Mouse (Mus musculus) neural tube, embryonic 14.5 days (tissue): ENCODE results near the gene Jak2. TPM values are rescaled to one million over a fixed set of nuclear protein-coding genes. Genes with fewer than 3 reads are reported as not detected.

Source experiments
- ATAC-seq: fragments of 200-750 bp; cut with Nextera tagmentation; 2 replicates; pipeline ENCODE4 v1.8.0; 2017; ENCODE audit warnings: low read depth, mild to moderate bottlenecking, moderate TSS enrichment, moderate library complexity
- H3K27ac ChIP-seq: fragments of 300-500 bp; sonication (generic); 2 replicates; pipeline ENCODE4 v1.5.1; 2014; ENCODE audit warnings: low read depth, mild to moderate bottlenecking, control low read depth, low read length, moderate library complexity, mixed read lengths
- H3K27me3 ChIP-seq: fragments of 300-500 bp; sonication (generic); 2 replicates; pipeline ENCODE4 v1.6.1; 2014; ENCODE audit warnings: low read length; ENCODE audit not compliant: control insufficient read depth, insufficient read depth
- H3K36me3 ChIP-seq: fragments of 300-500 bp; sonication (generic); 2 replicates; pipeline ENCODE4 v1.6.1; 2014; ENCODE audit warnings: low read length, mixed read lengths; ENCODE audit not compliant: control insufficient read depth, insufficient read depth
- H3K4me1 ChIP-seq: fragments of 300-500 bp; sonication (generic); 2 replicates; pipeline ENCODE4 v1.6.1; 2014; ENCODE audit warnings: low read length; ENCODE audit not compliant: control insufficient read depth, insufficient read depth
- H3K4me2 ChIP-seq: fragments of 300-500 bp; sonication (generic); 2 replicates; pipeline ENCODE4 v1.6.1; 2014; ENCODE audit warnings: mild to moderate bottlenecking, low read depth, low read length, control low read depth
- H3K4me3 ChIP-seq: fragments of 300-500 bp; sonication (generic); 2 replicates; pipeline ENCODE4 v1.5.1; 2014; ENCODE audit warnings: low read depth, low read length, control low read depth, mixed read lengths
- H3K9ac ChIP-seq: fragments of 300-500 bp; sonication (generic); replicated peaks from 2 replicates; pipeline ENCODE4 v1.6.1; 2014; ENCODE audit warnings: low read depth, mild to moderate bottlenecking, control low read depth, low read length, mixed read lengths
- H3K9me3 ChIP-seq: fragments of 300-500 bp; sonication (generic); 2 replicates; pipeline ENCODE4 v1.6.1; 2016; ENCODE audit warnings: low read length; ENCODE audit not compliant: control insufficient read depth
- WGBS: fragments of 180-500 bp; shearing (Covaris S2); extraction: QIAGEN DNeasy Blood & Tissue Kit; methylation state at CpG from one replicate; pipeline ENCODE4 v1.1.7; 2014; 5-methylcytosine and 5-hydroxymethylcytosine counted together
- polyA plus RNA-seq: library from polyadenylated mRNA; unstranded; fragments of >200 nt; fragmentation: Nextera tagmentation; extraction: Ambion mirVana; gene quantifications from 2 replicates; pipeline ENCODE4 v1.2.1, GENCODE M21; 2014

Jak2 gene
- polyA plus RNA-seq, 1 experiment from 2014 or later, result 18.5 TPM

DNA sequence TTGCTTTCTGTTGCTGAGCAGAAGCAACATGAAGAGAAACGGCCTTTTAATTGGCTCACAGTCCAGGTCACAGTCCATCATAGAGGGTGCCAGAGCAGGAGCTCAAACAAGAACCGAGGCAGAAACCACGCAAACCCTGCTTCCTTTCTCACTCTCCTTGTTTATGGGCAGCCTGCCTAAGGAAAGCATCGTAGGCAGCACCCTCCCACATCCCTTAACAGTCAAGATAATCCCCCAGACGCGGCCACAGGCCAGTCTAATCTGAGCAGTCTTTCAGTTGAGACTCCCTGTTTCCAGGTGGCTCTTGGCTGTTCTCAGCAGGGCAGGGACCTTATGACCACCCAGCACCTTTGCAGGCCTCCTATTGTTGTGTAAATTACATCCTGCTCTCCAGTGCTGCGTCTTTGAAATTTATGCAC is 33.8 kb downstream of the Jak2 start:
- 27% methylated on average over 7 of the region's 7 CpGs for WGBS
- H3K9ac ChIP-seq, result no peak overlapping the region
- no peak for ATAC-seq
- H3K4me2 ChIP-seq, result no peak overlapping the region
- peaks cover 8% of the 10 kb centered on the region; the same call in 1 of the 2 replicates for H3K36me3 ChIP-seq
- no peaks in the 10 kb centered on the region for H3K9me3 ChIP-seq
- no peaks in the 10 kb centered on the region for H3K4me1 ChIP-seq
- no peak overlapping the region for H3K4me3 ChIP-seq
- no peaks in the 10 kb centered on the region for H3K27me3 ChIP-seq
- H3K27ac ChIP-seq, result no peak overlapping the region

GRCm38 (mm10) chr19:29287863-29288262 is 36.2 kb downstream of the Jak2 start:
- H3K9me3 ChIP-seq, result no peaks in the 10 kb centered on the region
- no peak overlapping the region for H3K4me3 ChIP-seq
- peaks cover 22% of the 10 kb centered on the region for H3K36me3 ChIP-seq
- no peaks in the 10 kb centered on the region for H3K27me3 ChIP-seq
- WGBS, result 70% methylated on average over 8 of the region's 8 CpGs
- no peak overlapping the region for H3K9ac ChIP-seq
- no peak overlapping the region for H3K27ac ChIP-seq
- H3K4me1 ChIP-seq, result no peaks in the 10 kb centered on the region
- no peak overlapping the region for H3K4me2 ChIP-seq
- ATAC-seq, result no peak

DNA sequence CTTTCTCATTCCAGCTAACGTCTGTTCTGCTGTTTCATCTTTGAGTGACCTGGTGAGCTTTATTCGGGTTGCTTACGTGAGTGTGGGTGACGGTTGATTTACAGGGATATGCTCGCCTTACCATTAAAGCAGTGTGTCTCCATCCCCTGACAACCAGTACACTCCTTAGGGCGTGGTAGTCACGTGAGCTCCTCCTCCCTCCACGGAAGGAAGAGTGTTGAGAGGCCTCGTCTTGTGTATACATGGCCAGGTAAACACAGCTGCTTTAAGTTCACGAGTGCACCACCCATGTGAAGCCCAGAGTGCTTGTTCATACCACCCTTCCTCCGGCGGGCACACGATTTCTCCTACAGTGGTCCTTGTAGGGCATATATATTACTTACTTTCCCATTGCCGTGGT is 39.9 kb downstream of the Jak2 start:
- no peak overlapping the region for H3K27ac ChIP-seq
- WGBS, result 87% methylated on average over 14 of the region's 14 CpGs
- no peaks in the 10 kb centered on the region for H3K4me1 ChIP-seq
- no peaks in the 10 kb centered on the region for H3K27me3 ChIP-seq
- no peak overlapping the region for H3K4me3 ChIP-seq
- H3K4me2 ChIP-seq, result no peak overlapping the region
- no peak for ATAC-seq
- peaks cover 19% of the 10 kb centered on the region for H3K36me3 ChIP-seq
- H3K9ac ChIP-seq, result no peak overlapping the region
- H3K9me3 ChIP-seq, result no peaks in the 10 kb centered on the region

DNA sequence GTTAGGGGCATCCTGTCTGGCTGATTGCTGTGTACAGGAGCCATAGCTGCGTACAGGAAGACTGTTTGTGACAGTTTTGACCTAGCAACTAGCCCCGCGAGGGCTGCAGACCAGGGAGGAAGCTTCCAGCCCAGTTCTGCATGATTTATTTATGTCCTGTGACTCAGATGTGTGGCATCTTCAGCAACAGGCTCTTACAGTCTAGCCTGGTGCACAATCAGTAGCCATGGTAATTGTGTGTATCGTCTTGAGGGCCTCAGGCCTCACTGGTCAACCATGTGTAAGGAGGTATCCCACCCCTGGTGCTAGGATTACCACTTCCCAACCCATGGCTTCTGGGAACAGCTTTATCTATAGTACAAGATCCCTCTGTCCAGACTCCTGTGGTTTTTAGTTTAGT is 40.9 kb downstream of the Jak2 start:
- Histone ChIP-seq H3K4me3 (no peak overlapping the region), H3K4me1 (no peaks in the 10 kb centered on the region), H3K9me3 (no peaks in the 10 kb centered on the region), H3K4me2 (no peak overlapping the region), H3K36me3 (peaks cover 19% of the 10 kb centered on the region), H3K27ac (no peak overlapping the region), H3K9ac (no peak overlapping the region), H3K27me3 (no peaks in the 10 kb centered on the region)
- 74% methylated on average over 4 of the region's 4 CpGs for WGBS
- no peak for ATAC-seq

DNA sequence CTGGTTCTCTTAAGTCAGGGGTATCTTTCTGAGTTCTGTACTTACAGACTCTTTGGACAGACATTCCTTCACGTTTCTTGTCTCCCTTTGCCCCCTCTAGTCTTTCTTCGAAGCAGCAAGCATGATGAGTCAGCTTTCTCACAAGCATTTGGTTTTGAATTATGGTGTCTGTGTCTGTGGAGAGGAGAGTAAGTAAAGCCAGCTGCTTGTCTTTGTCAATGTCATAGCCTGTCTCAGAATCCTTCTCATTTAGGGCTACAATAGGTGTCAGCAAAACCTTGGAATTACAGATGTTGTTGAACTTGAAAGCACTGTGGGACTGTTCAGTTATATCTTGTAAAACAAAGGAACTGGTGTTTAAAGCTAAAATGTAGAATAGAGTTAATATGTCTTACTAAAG is 43.1 kb downstream of the Jak2 start:
- peaks cover 32% of the 10 kb centered on the region for H3K36me3 ChIP-seq
- H3K27me3 ChIP-seq, result no peaks in the 10 kb centered on the region
- no peak overlapping the region for H3K4me3 ChIP-seq
- H3K27ac ChIP-seq, result no peak overlapping the region
- H3K9ac ChIP-seq, result no peak overlapping the region
- H3K4me2 ChIP-seq, result no peak overlapping the region
- no peaks in the 10 kb centered on the region for H3K4me1 ChIP-seq
- no peak for ATAC-seq
- WGBS, result 70% methylated on average over 2 of the region's 2 CpGs
- no peaks in the 10 kb centered on the region for H3K9me3 ChIP-seq

DNA sequence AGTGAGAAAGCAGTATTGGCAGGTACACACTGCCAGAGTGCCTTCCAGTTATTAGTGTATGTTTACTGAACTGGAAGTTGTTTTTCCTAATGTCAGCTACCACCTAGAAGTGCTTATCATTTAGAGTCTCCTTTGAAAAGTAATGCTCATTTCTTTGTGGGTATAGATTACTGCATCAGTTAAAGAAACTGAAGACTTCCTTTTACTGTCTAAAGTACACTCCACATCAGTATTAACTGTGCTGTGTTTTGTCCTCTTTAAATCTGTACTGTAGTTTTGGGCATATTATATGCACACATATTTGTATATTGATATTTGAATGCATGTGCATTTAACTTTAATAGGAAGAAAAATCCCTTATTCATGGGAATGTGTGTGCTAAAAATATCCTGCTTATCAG is 44.5 kb downstream of the Jak2 start:
- Histone ChIP-seq H3K9ac (no peak overlapping the region), H3K27me3 (no peaks in the 10 kb centered on the region), H3K27ac (no peak overlapping the region), H3K4me1 (no peaks in the 10 kb centered on the region), H3K4me3 (no peak overlapping the region), H3K4me2 (no peak overlapping the region), H3K9me3 (no peaks in the 10 kb centered on the region), H3K36me3 (peaks cover 40% of the 10 kb centered on the region)
- ATAC-seq, result no peak

DNA sequence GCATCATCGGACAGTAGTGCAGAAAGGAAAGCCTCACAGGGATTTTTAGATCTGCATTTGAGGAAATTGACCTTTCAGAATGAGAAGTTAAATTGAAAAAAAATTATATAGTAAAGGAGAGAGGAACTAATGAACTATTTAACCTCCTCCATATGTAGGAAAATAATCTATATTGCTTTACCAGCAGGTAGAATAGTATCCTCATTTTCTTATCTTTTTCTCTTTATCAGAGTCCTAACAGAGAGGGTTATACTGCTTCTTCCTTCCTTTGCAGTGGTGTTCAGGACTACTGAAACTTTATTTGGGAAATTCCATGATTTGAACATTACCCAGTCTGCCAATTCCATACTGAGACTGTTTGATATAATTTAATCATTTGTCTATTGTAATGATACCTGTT is 45.7 kb downstream of the Jak2 start:
- H3K4me1 ChIP-seq, result no peaks in the 10 kb centered on the region
- H3K9ac ChIP-seq, result no peak overlapping the region
- peaks cover 33% of the 10 kb centered on the region for H3K36me3 ChIP-seq
- no peak for ATAC-seq
- H3K27ac ChIP-seq, result no peak overlapping the region
- no peaks in the 10 kb centered on the region for H3K27me3 ChIP-seq
- no peak overlapping the region for H3K4me2 ChIP-seq
- no peak overlapping the region for H3K4me3 ChIP-seq
- H3K9me3 ChIP-seq, result no peaks in the 10 kb centered on the region
- WGBS, result 98% methylated on average over 1 of the region's 1 CpGs

GRCm38 (mm10) chr19:29300919-29301318 is 49.3 kb downstream of the Jak2 start:
- Histone ChIP-seq H3K4me1 (no peaks in the 10 kb centered on the region), H3K9ac (no peak overlapping the region), H3K4me3 (no peak overlapping the region), H3K27me3 (no peaks in the 10 kb centered on the region), H3K9me3 (no peaks in the 10 kb centered on the region), H3K36me3 (peaks cover 33% of the 10 kb centered on the region), H3K4me2 (no peak overlapping the region), H3K27ac (no peak overlapping the region)
- ATAC-seq, result no peak
- 94% methylated on average over 13 of the region's 13 CpGs for WGBS

DNA sequence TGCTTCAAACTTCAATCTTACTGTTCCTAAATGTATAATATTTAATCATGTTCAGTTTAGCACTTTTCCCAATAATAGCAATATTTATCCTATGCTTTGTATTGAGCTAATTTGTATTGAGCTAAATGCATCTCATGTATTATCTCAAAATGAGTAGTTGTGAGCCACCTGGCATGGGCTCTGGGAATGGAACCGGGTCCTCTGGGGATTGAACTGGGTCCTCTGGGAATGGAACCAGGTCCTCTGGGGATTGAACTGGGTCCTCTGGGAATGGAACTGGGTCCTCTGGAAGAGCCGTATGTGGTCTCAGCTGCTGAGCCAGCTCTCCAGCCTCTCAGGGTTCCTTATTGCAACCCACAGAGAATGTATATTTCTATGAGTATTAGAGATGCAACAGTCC is 50.5 kb downstream of the Jak2 start:
- no peak overlapping the region for H3K27ac ChIP-seq
- H3K9me3 ChIP-seq, result no peaks in the 10 kb centered on the region
- no peaks in the 10 kb centered on the region for H3K4me1 ChIP-seq
- H3K9ac ChIP-seq, result no peak overlapping the region
- ATAC-seq, result no peak
- H3K27me3 ChIP-seq, result no peaks in the 10 kb centered on the region
- 89% methylated on average over 2 of the region's 2 CpGs for WGBS
- H3K36me3 ChIP-seq, result peaks cover 32% of the 10 kb centered on the region
- no peak overlapping the region for H3K4me2 ChIP-seq
- H3K4me3 ChIP-seq, result no peak overlapping the region

DNA sequence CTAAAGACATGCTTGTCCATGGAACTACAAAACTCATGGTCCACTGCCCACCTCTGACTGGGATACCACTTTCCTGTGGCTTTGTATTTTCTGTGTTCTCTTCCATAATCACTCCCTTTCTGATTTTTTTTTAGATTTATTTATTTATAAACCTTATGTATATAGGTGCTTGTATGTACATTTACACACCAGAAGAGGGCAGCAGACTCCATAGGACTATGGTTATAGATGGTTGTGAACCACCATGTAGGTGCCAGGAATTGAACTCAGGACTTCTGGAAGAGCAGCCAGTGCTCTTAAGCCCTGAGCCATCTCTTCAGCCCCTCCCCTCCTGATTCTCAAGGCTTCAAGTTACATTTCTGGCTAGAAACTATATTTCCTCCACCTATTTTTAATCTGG is 57.2 kb downstream of the Jak2 start:
- H3K27ac ChIP-seq, result no peak overlapping the region
- peaks cover 21% of the 10 kb centered on the region for H3K36me3 ChIP-seq
- no peaks in the 10 kb centered on the region for H3K9me3 ChIP-seq
- H3K27me3 ChIP-seq, result no peaks in the 10 kb centered on the region
- H3K9ac ChIP-seq, result no peak overlapping the region
- no peak overlapping the region for H3K4me3 ChIP-seq
- H3K4me1 ChIP-seq, result no peaks in the 10 kb centered on the region
- no peak for ATAC-seq
- no peak overlapping the region for H3K4me2 ChIP-seq
